Mouse (Mus musculus): Measurements from ENCODE around the gene Dlst. TPM values are rescaled to one million over a fixed set of nuclear protein-coding genes. Genes with fewer than 3 reads are reported as not detected.
"Not testable (repeated sequence)": the region's sequence is repeated elsewhere in the genome, so short reads cannot be mapped to it uniquely, and the experiment has no call there.

Dlst gene
- polyA plus RNA-seq, 1 experiment: 167 TPM

- Histone ChIP-seq H3K4me3 (ENCODE audit: insufficient read depth, poor library complexity, severe bottlenecking) (no peak overlapping the region), H3K27me3 (ENCODE audit: control insufficient read depth, insufficient read depth, insufficient read length) (no peaks in the 10 kb centered on the region), H3K79me3 (ENCODE audit: low read depth) (no peaks in the 10 kb centered on the region), H3ac (ENCODE audit: control insufficient read depth, insufficient read length, low read depth) (no peak overlapping the region), H3K79me2 (ENCODE audit: control insufficient read depth, insufficient read depth) (no peaks in the 10 kb centered on the region), H3K36me3 (ENCODE audit: control insufficient read depth, insufficient read depth) (peaks cover 40% of the 10 kb centered on the region)
- no peak for TF ChIP-seq MAX (IDR thresholded peaks at IDR 0.05)
- TF ChIP-seq FOSL1 (IDR thresholded peaks at IDR 0.05; ENCODE audit: insufficient read depth, low read length, poor library complexity, severe bottlenecking): no peak
- TF ChIP-seq CTCF (IDR thresholded peaks at IDR 0.05; ENCODE audit: control insufficient read depth, insufficient read depth, insufficient read length): no peak
- no peak for TF ChIP-seq CEBPB (IDR thresholded peaks at IDR 0.05; ENCODE audit: low read depth)
- no peak for TF ChIP-seq USF1 (IDR thresholded peaks at IDR 0.05; ENCODE audit: low read depth)
- TF ChIP-seq MYOD1 (IDR thresholded peaks at IDR 0.05; ENCODE audit: control insufficient read depth, insufficient read length, low read depth): no peak
- TF ChIP-seq MYOG (IDR thresholded peaks at IDR 0.05; ENCODE audit: control insufficient read depth, extremely low read depth, insufficient read length): no peak
Measured at GRCm38 (mm10) chr12:85136627-85137026, 26.0 kb downstream of the Dlst start.

- Histone ChIP-seq H3K4me3 (ENCODE audit: insufficient read depth, poor library complexity, severe bottlenecking) (no peak overlapping the region), H3K27me3 (ENCODE audit: control insufficient read depth, insufficient read depth, insufficient read length) (no peaks in the 10 kb centered on the region), H3ac (ENCODE audit: control insufficient read depth, insufficient read length, low read depth) (no peak overlapping the region), H3K79me3 (ENCODE audit: low read depth) (no peaks in the 10 kb centered on the region), H3K36me3 (ENCODE audit: control insufficient read depth, insufficient read depth) (peaks cover 7% of the 10 kb centered on the region), H3K79me2 (ENCODE audit: control insufficient read depth, insufficient read depth) (no peaks in the 10 kb centered on the region)
- TF ChIP-seq CTCF (IDR thresholded peaks at IDR 0.05; ENCODE audit: control insufficient read depth, insufficient read depth, insufficient read length): no peak
- no peak for TF ChIP-seq CEBPB (IDR thresholded peaks at IDR 0.05; ENCODE audit: low read depth)
- TF ChIP-seq USF1 (IDR thresholded peaks at IDR 0.05; ENCODE audit: low read depth): no peak
- no peak for TF ChIP-seq FOSL1 (IDR thresholded peaks at IDR 0.05; ENCODE audit: insufficient read depth, low read length, poor library complexity, severe bottlenecking)
- TF ChIP-seq MYOG (IDR thresholded peaks at IDR 0.05; ENCODE audit: control insufficient read depth, extremely low read depth, insufficient read length): no peak
- no peak for TF ChIP-seq MYOD1 (IDR thresholded peaks at IDR 0.05; ENCODE audit: control insufficient read depth, insufficient read length, low read depth)
- no peak for TF ChIP-seq MAX (IDR thresholded peaks at IDR 0.05)
Measured at GRCm38 (mm10) chr12:85140036-85140701, 29.5 kb downstream of the Dlst start.

- Histone ChIP-seq H3K36me3 (ENCODE audit: control insufficient read depth, insufficient read depth) (no peaks in the 10 kb centered on the region), H3K27me3 (ENCODE audit: control insufficient read depth, insufficient read depth, insufficient read length) (no peaks in the 10 kb centered on the region), H3K79me3 (ENCODE audit: low read depth) (no peaks in the 10 kb centered on the region), H3K79me2 (ENCODE audit: control insufficient read depth, insufficient read depth) (no peaks in the 10 kb centered on the region), H3ac (ENCODE audit: control insufficient read depth, insufficient read length, low read depth) (no peak overlapping the region), H3K4me3 (ENCODE audit: insufficient read depth, poor library complexity, severe bottlenecking) (no peak overlapping the region)
- TF ChIP-seq MYOG (IDR thresholded peaks at IDR 0.05; ENCODE audit: control insufficient read depth, extremely low read depth, insufficient read length) (no peak), MYOD1 (IDR thresholded peaks at IDR 0.05; ENCODE audit: control insufficient read depth, insufficient read length, low read depth) (no peak), CTCF (IDR thresholded peaks at IDR 0.05; ENCODE audit: control insufficient read depth, insufficient read depth, insufficient read length) (no peak), FOSL1 (IDR thresholded peaks at IDR 0.05; ENCODE audit: insufficient read depth, low read length, poor library complexity, severe bottlenecking) (no peak), CEBPB (IDR thresholded peaks at IDR 0.05; ENCODE audit: low read depth) (no peak), USF1 (IDR thresholded peaks at IDR 0.05; ENCODE audit: low read depth) (no peak), MAX (IDR thresholded peaks at IDR 0.05) (no peak)
Measured at GRCm38 (mm10) chr12:85141096-85141495, 30.5 kb downstream of the Dlst start.

GRCm38 (mm10) chr12:85142803-85143202 is 32.2 kb downstream of the Dlst start:
- Histone ChIP-seq H3K36me3 (ENCODE audit: control insufficient read depth, insufficient read depth) (no peaks in the 10 kb centered on the region), H3K27me3 (ENCODE audit: control insufficient read depth, insufficient read depth, insufficient read length) (no peaks in the 10 kb centered on the region), H3ac (ENCODE audit: control insufficient read depth, insufficient read length, low read depth) (no peak overlapping the region), H3K79me3 (ENCODE audit: low read depth) (no peaks in the 10 kb centered on the region), H3K79me2 (ENCODE audit: control insufficient read depth, insufficient read depth) (no peaks in the 10 kb centered on the region), H3K4me3 (ENCODE audit: insufficient read depth, poor library complexity, severe bottlenecking) (no peak overlapping the region)
- TF ChIP-seq MYOD1 (IDR thresholded peaks at IDR 0.05; ENCODE audit: control insufficient read depth, insufficient read length, low read depth) (no peak), CEBPB (IDR thresholded peaks at IDR 0.05; ENCODE audit: low read depth) (peak; percentile 66), CTCF (IDR thresholded peaks at IDR 0.05; ENCODE audit: control insufficient read depth, insufficient read depth, insufficient read length) (peak; percentile 89), MAX (IDR thresholded peaks at IDR 0.05) (no peak), FOSL1 (IDR thresholded peaks at IDR 0.05; ENCODE audit: insufficient read depth, low read length, poor library complexity, severe bottlenecking) (no peak), MYOG (IDR thresholded peaks at IDR 0.05; ENCODE audit: control insufficient read depth, extremely low read depth, insufficient read length) (no peak)

GRCm38 (mm10) chr12:85144276-85144675 is 33.6 kb downstream of the Dlst start:
- H3K4me3 ChIP-seq (ENCODE audit: insufficient read depth, poor library complexity, severe bottlenecking); H3K27me3 ChIP-seq (ENCODE audit: control insufficient read depth, insufficient read depth, insufficient read length); H3K79me2 ChIP-seq (ENCODE audit: control insufficient read depth, insufficient read depth); H3ac ChIP-seq (ENCODE audit: control insufficient read depth, insufficient read length, low read depth); H3K79me3 ChIP-seq (ENCODE audit: low read depth); H3K36me3 ChIP-seq (ENCODE audit: control insufficient read depth, insufficient read depth): not testable (repeated sequence)

DNA sequence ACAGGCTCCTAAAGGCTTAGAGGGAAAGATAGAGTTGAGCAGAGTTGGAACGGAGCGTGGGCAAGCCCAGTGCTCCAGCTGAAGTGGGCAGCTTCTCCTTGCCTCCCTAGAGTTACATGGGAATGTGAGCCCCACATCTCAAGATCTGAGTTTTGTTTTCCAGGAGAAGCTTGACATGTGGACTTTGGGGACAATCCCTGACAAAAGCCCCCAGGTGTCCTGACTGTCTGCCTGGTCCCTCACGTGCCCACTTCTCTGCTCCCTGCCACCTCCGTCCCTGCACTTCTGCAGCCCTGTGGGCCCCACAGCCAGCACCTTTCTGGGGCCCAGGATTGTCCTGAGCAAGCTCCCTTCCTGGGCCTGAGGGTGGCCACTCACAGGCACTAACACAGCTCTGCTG is 34.2 kb downstream of the Dlst start:
- TF ChIP-seq MAX (IDR thresholded peaks at IDR 0.05) (no peak), CTCF (IDR thresholded peaks at IDR 0.05; ENCODE audit: control insufficient read depth, insufficient read depth, insufficient read length) (no peak), MYOG (IDR thresholded peaks at IDR 0.05; ENCODE audit: control insufficient read depth, extremely low read depth, insufficient read length) (no peak), MYOD1 (IDR thresholded peaks at IDR 0.05; ENCODE audit: control insufficient read depth, insufficient read length, low read depth) (no peak), CEBPB (IDR thresholded peaks at IDR 0.05; ENCODE audit: low read depth) (no peak), FOSL1 (IDR thresholded peaks at IDR 0.05; ENCODE audit: insufficient read depth, low read length, poor library complexity, severe bottlenecking) (no peak), USF1 (IDR thresholded peaks at IDR 0.05; ENCODE audit: low read depth) (no peak)
- Histone ChIP-seq H3K79me3 (ENCODE audit: low read depth) (no peaks in the 10 kb centered on the region), H3ac (ENCODE audit: control insufficient read depth, insufficient read length, low read depth) (no peak overlapping the region), H3K79me2 (ENCODE audit: control insufficient read depth, insufficient read depth) (no peaks in the 10 kb centered on the region), H3K27me3 (ENCODE audit: control insufficient read depth, insufficient read depth, insufficient read length) (no peaks in the 10 kb centered on the region), H3K4me3 (ENCODE audit: insufficient read depth, poor library complexity, severe bottlenecking) (no peak overlapping the region), H3K36me3 (ENCODE audit: control insufficient read depth, insufficient read depth) (no peaks in the 10 kb centered on the region)

Measured in C2C12 (cell line).